Mouse (Mus musculus) retina, adult 2 months (tissue): ENCODE measurements around the gene Hs2st1.

Source experiments
- DNase-seq: peaks from one replicate; pipeline ENCODE4 v3.0.0-alpha.2; 2012; ENCODE audit warnings: low read depth, low spot score

Gene Hs2st1

DNA sequence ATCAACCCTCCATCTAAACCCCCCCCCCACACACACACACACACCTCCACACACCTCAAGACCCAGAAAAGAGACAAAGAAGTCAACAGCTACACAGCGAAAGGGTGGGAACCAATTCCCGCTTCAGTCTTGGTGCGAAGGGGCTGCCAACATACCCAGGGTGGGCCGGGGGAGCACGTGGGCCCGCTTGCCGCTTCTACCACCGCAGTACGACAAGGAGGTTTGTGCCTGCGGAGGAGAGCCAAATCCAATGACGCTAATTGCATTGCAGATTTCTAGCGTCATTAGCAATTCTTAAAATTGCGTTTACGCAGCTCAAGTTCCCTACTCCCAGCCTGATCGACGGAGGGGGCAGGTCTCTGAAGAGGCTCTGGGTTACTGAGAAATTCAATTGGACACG lies 173.5 kb downstream of the Hs2st1 start:
- no peak for DNase-seq

DNA sequence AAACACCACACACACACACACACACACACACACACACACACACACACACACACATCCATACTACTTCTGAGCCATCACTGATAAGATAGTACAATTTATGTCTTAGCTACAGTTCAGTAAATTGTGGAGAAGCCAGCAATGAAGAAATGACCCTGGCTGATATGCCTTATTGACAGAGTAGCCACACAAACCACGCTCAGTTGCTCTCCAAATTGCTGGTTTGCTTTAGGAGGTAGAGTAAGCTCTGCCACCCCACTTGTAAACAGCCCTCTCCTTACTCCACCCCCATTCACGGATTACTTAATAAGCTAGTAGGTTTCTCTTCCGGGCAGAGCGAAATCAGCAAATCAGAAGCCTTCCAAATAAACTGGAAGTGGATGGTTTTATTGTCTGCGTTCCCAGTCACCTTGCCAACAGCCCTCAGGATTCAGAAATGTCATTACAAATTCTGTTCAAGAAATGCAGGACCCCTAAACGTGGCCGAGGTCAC lies 175.5 kb downstream of the Hs2st1 start:
- no peak for DNase-seq

GRCm38 (mm10) chr3:144386446-144386845 lies 183.5 kb downstream of the Hs2st1 start:
- no peak for DNase-seq

DNA sequence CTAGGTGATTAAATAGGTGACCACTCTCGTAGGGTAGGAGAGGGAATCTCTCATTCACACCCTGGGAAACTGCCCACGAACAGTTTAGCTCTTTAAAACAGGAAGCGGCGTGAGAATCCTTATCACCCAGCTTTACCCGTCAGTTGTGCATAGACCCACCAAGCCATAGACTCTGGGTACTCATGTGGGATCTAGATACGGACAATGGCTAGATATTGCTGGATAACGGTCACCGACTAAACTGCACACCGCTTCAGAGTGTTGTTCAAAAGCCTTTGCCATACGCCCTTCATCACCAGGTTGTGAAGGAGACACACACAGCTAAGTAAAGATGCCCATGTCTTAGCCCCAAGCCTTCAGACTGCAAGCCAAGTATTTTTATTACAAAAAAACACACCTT lies 185.3 kb downstream of the Hs2st1 start:
- no peak for DNase-seq

GRCm38 (mm10) chr3:144381431-144381980 lies 188.5 kb downstream of the Hs2st1 start:
- DNase-seq, result no peak

DNA sequence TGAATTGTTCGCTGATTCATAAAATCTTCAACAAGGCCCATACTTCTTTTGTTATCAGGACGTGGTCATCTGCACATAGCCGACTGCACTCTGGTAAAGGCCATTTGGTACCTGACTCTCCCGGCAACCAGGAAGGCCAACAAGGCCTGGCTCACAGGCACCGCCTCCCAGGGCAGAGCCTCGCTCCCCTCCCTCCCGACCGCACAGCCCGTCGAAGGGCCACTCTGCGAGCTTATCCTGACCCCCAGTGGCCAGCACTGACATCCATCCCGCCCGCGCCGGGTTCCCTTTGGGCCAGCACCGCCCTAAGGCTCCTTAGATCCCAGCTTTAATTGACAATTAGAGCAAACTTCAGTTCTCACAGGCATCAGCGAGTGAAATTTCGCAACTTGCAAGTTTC lies 189.1 kb downstream of the Hs2st1 start:
- DNase-seq, result no peak

DNA sequence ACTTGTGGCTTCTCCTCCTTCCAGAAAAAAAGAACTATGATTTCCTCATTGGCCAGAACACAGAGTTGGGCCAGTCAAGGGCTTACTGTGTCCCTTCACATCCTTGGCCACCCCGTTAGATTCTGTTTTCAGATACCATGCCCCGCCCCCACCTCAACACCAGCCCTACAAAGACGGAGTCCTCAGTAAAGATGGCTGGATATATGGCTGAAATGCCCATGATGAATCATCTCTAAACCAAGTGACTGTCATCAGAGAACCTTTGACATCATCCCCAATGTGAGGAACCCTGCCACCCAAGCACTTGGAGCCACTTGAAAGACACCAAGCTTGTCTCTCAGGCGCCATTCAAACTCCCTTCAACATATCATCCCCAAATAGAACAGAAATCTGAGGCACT lies 190.2 kb downstream of the Hs2st1 start:
- no peak for DNase-seq
